Mouse (Mus musculus) thymus, adult 2 months (tissue): Measurements from ENCODE around the gene Fn1. TPM values are rescaled to one million over a fixed set of nuclear protein-coding genes. Genes with fewer than 3 reads are reported as not detected.

Source experiments
- DNase-seq: peaks from one replicate; pipeline ENCODE4 v3.0.0; 2021
- H3K27ac ChIP-seq: fragments of 200-500 bp; 2 replicates; pipeline ENCODE4 v1.5.1; 2012; ENCODE audit warnings: low read length, control low read depth; ENCODE audit not compliant: control insufficient read depth, insufficient read depth
- H3K27me3 ChIP-seq: fragments of 200-500 bp; 2 replicates; pipeline ENCODE4 v1.6.1; 2012; ENCODE audit warnings: mild to moderate bottlenecking, low read length, moderate library complexity, mixed read lengths; ENCODE audit not compliant: control insufficient read depth, insufficient read depth
- H3K36me3 ChIP-seq: fragments of 200-500 bp; 2 replicates; pipeline ENCODE4 v1.6.1; 2012; ENCODE audit warnings: mild to moderate bottlenecking, low read length, moderate library complexity; ENCODE audit not compliant: control insufficient read depth, insufficient read depth
- H3K4me1 ChIP-seq: fragments of 200-500 bp; replicated peaks from 2 replicates; pipeline ENCODE4 v1.6.1; 2012; ENCODE audit warnings: low read length; ENCODE audit not compliant: control insufficient read depth, insufficient read depth
- H3K4me3 ChIP-seq: fragments of 200-500 bp; 2 replicates; pipeline ENCODE4 v1.5.1; 2012; ENCODE audit warnings: mild to moderate bottlenecking, low read length, control low read depth, moderate library complexity; ENCODE audit not compliant: control insufficient read depth, insufficient read depth
- CTCF ChIP-seq: fragments of 200-500 bp; IDR thresholded peaks from 2 replicates; pipeline ENCODE4 v1.5.1; 2012; ENCODE audit warnings: mild to moderate bottlenecking, control low read depth, low read length, moderate library complexity, borderline replicate concordance; ENCODE audit not compliant: control insufficient read depth, poor library complexity, insufficient read depth; ENCODE audit errors: extremely low read depth
- POLR2A ChIP-seq: fragments of 200-500 bp; IDR thresholded peaks from 2 replicates; pipeline ENCODE4 v1.6.1; 2012; ENCODE audit warnings: mild to moderate bottlenecking, low read length, control low read depth, moderate library complexity; ENCODE audit not compliant: control insufficient read depth, poor library complexity, insufficient read depth; ENCODE audit errors: extremely low read depth
- WGBS: fragments of 180-500 bp; shearing (Covaris S2); methylation state at CpG from one replicate; pipeline ENCODE4 v1.1.7; 2018; 5-methylcytosine and 5-hydroxymethylcytosine counted together
- polyA plus RNA-seq: library from polyadenylated mRNA; depleted of rRNA; stranded (reverse); fragments of >200 nt; gene quantifications from 2 replicates; pipeline ENCODE4 v1.2.3, GENCODE M21; 2012

Gene Fn1
- polyA plus RNA-seq, 1 experiment = 31.3 TPM

- whole genome bisulfite sequencing = 91% methylated on average over 11 of the region's 11 CpGs
- H3K27me3 ChIP-seq = no peaks in the 10 kb centered on the region
- no peak overlapping the region for H3K27ac ChIP-seq
- no peak overlapping the region for H3K4me3 ChIP-seq
- DNase-seq = no peak
- no peaks in the 10 kb centered on the region for H3K36me3 ChIP-seq
- TF ChIP-seq POLR2A = no peak
- no peak for TF ChIP-seq CTCF
- H3K4me1 ChIP-seq = no peaks in the 10 kb centered on the region
Measured at GRCm38 (mm10) chr1:71641206-71641605, 11.8 kb downstream of the Fn1 start.

- Histone ChIP-seq H3K4me3 (no peak overlapping the region), H3K4me1 (no peaks in the 10 kb centered on the region), H3K27ac (no peak overlapping the region), H3K27me3 (no peaks in the 10 kb centered on the region), H3K36me3 (no peaks in the 10 kb centered on the region)
- WGBS = 94% methylated on average over 8 of the region's 8 CpGs
- DNase-seq = no peak
- TF ChIP-seq POLR2A (no peak), CTCF (no peak)
Measured at GRCm38 (mm10) chr1:71640157-71640556, 12.8 kb downstream of the Fn1 start.

- TF ChIP-seq POLR2A (no peak), CTCF (no peak)
- Histone ChIP-seq H3K27ac (no peak overlapping the region), H3K36me3 (no peaks in the 10 kb centered on the region), H3K4me3 (no peak overlapping the region), H3K4me1 (no peaks in the 10 kb centered on the region), H3K27me3 (no peaks in the 10 kb centered on the region)
- DNase-seq = no peak
- WGBS = 93% methylated on average over 4 of the region's 4 CpGs
Measured at GRCm38 (mm10) chr1:71636665-71637064, 16.3 kb downstream of the Fn1 start.

GRCm38 (mm10) chr1:71636116-71636515 is 16.9 kb downstream of the Fn1 start:
- no peak overlapping the region for H3K27ac ChIP-seq
- H3K4me1 ChIP-seq = no peaks in the 10 kb centered on the region
- WGBS = 95% methylated on average over 5 of the region's 5 CpGs
- no peaks in the 10 kb centered on the region for H3K27me3 ChIP-seq
- no peak overlapping the region for H3K4me3 ChIP-seq
- TF ChIP-seq POLR2A = no peak
- TF ChIP-seq CTCF = no peak
- DNase-seq = no peak
- no peaks in the 10 kb centered on the region for H3K36me3 ChIP-seq

GRCm38 (mm10) chr1:71635101-71636014 is 17.6 kb downstream of the Fn1 start:
- DNase-seq = no peak
- H3K4me3 ChIP-seq = no peak overlapping the region
- 95% methylated on average over 10 of the region's 10 CpGs for WGBS
- no peak for TF ChIP-seq POLR2A
- TF ChIP-seq CTCF = no peak
- no peak overlapping the region for H3K27ac ChIP-seq
- no peaks in the 10 kb centered on the region for H3K27me3 ChIP-seq
- no peaks in the 10 kb centered on the region for H3K36me3 ChIP-seq
- no peaks in the 10 kb centered on the region for H3K4me1 ChIP-seq

GRCm38 (mm10) chr1:71634471-71634981 is 18.5 kb downstream of the Fn1 start:
- H3K4me3 ChIP-seq = no peak overlapping the region
- DNase-seq = no peak
- no peaks in the 10 kb centered on the region for H3K4me1 ChIP-seq
- no peaks in the 10 kb centered on the region for H3K36me3 ChIP-seq
- H3K27me3 ChIP-seq = no peaks in the 10 kb centered on the region
- TF ChIP-seq CTCF (no peak), POLR2A (no peak)
- 96% methylated on average over 6 of the region's 6 CpGs for WGBS
- H3K27ac ChIP-seq = no peak overlapping the region
